Mouse (Mus musculus): ENCODE data around the gene S1pr4.

DNA sequence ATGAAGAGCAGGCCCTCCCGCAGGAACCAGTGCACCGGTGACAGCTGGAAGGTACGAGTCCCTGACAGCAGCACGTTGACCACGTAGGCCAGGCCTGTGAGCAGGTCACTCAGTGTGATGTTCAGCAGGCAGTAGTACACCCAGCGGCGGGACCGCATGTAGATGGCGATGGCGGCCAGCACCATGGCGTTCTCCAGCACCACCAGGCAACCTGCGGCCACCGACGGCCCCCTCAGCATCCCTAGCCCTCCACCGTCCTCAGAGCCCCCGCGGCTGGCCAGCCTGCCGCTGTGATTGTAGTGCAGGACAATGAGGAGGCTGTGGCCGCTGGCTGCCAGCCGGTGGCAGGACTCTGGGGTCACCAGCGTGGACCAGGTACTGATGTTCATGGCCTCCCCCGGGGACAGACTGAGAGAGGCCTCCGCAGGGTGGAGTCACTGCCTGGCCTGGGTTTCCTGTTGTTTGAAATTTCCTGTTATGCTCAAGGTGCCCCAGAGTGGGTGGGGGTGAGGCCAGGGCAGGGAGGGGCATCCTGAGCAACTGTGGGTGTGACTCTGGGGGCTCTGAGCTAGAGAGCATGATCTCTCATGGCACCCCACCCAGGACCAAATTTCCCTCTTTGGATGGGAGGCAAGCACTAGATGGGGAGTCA lies 556 bp downstream of the S1pr4 start:
- TF ChIP-seq POLR2A (IDR thresholded peaks at IDR 0.05; ENCODE audit: insufficient read length, low read depth), result no peak
- no peak for TF ChIP-seq MYOG (IDR thresholded peaks at IDR 0.05; ENCODE audit: control insufficient read depth in 1 of 3, insufficient read depth in 1 of 3, insufficient read length in 2 of 3, low read depth in 2 of 3)
- TF ChIP-seq POLR2AphosphoS2 (IDR thresholded peaks at IDR 0.05; ENCODE audit: insufficient read length, low read depth), result no peak
- TF ChIP-seq TCF12 (IDR thresholded peaks at IDR 0.05; ENCODE audit: insufficient read depth, poor library complexity, severe bottlenecking), result no peak
- no peak for TF ChIP-seq E2F4 (IDR thresholded peaks at IDR 0.05; ENCODE audit: insufficient read depth)
- no peak for TF ChIP-seq USF1 (IDR thresholded peaks at IDR 0.05; ENCODE audit: low read depth)
- TF ChIP-seq CEBPB (IDR thresholded peaks at IDR 0.05; ENCODE audit: insufficient read depth, poor library complexity, severe bottlenecking), result no peak
- no peak for TF ChIP-seq REST (IDR thresholded peaks at IDR 0.05; ENCODE audit: insufficient read depth, insufficient read length)
- no peak for TF ChIP-seq MYOD1 (IDR thresholded peaks at IDR 0.05; ENCODE audit: control insufficient read depth in 1 of 3, insufficient read length in 2 of 3, low read depth in 2 of 3)
- no peak for TF ChIP-seq MAX (IDR thresholded peaks at IDR 0.05; ENCODE audit: low read depth)
- no peak for TF ChIP-seq SRF (IDR thresholded peaks at IDR 0.05; ENCODE audit: control insufficient read depth, insufficient read length, low read depth)
- TF ChIP-seq TCF3 (IDR thresholded peaks at IDR 0.05; ENCODE audit: insufficient read length, low read depth), result no peak

Measured in myocyte (in vitro differentiated cells).